Mouse (Mus musculus): Measurements from ENCODE around the gene Mycn. TPM values are rescaled to one million over a fixed set of nuclear protein-coding genes. Genes with fewer than 3 reads are reported as not detected.

Gene Mycn
- 10 to 100 TPM; 11.7 to 14.5 TPM for total RNA-seq (2021)

- intact Hi-C loops (cut with DNase I) = loop anchor here (1.0 to 10.0 kb wide), 7 partner anchors 177 to 619 kb away; no protein-coding TSS in a partner anchor
- peak; percentile 82 to 83 for DNase-seq
These were observed at the start of gene Mycn for GRCm38 (mm10) chr12:12941661-12942363. Gene Mycn (minus strand): TSS chr12:12941914.

DNA sequence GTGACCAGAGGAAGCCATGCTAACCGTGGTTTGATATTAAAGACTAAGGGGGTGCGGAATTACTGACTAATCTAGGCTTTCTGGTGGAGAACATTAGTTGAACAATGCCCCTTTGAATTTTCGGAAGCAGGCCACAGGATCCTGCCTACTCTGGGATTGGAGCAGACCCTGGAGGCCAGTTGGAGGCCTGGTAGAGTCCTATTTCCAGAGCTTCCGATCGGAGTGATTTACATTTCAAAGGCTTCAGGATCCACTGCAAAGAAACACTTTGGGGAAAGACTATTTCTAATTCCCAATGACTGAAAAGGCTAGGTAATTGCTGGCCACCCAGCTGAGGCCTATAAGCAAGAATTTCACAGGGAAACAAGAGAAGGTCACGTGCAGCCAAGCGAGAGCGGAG, 45.7 kb upstream of the Mycn start:
- intact Hi-C loops (cut with DNase I) = no loop called here
- DNase-seq = no peak

DNA sequence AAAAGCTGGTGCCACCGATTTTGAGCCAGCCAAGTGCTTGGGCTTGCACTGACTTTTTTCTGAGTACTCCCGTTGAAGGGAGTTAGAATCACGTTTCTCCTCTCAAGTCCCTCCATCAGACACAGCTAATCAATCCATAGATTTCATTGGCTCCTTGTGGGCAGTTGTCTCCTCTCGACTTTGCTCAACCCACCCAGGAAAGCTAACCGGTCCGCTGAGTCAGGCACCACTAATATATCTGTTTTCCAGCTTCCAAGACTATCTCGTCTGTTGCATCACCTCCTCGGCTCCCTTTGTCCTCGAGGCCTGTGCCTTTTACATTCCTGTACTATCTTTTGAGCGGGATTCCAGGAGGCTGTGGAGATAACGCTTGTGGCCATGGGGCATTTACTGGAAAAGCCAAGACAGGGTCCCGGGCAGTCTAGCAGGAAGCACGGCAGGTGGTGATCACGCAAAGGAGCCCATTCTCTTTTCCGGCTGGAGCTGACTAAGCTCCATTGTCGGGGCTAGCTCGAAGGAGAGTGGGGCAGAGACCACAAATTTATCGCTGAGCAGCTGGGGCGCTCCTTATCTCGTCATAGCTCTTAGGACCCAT, 45.0 kb upstream of the Mycn start:
- DNase-seq = no peak
- intact Hi-C loops (cut with DNase I) = no loop called here

GRCm38 (mm10) chr12:12983032-12983431, 41.3 kb upstream of the Mycn start:
- intact Hi-C loops (cut with DNase I) = no loop called here
- no peak for DNase-seq

GRCm38 (mm10) chr12:12975397-12975796, 33.7 kb upstream of the Mycn start:
- peak; percentile 34 to 46 for DNase-seq
- intact Hi-C loops (cut with DNase I) = loop anchor here (10.0 kb wide), 1 partner anchor 139 kb away; no protein-coding TSS in a partner anchor

GRCm38 (mm10) chr12:12972756-12973435, 31.2 kb upstream of the Mycn start:
- intact Hi-C loops (cut with DNase I) = loop anchor here (10.0 kb wide), 1 partner anchor 142 kb away; no protein-coding TSS in a partner anchor
- DNase-seq = peak; percentile 42 to 43

DNA sequence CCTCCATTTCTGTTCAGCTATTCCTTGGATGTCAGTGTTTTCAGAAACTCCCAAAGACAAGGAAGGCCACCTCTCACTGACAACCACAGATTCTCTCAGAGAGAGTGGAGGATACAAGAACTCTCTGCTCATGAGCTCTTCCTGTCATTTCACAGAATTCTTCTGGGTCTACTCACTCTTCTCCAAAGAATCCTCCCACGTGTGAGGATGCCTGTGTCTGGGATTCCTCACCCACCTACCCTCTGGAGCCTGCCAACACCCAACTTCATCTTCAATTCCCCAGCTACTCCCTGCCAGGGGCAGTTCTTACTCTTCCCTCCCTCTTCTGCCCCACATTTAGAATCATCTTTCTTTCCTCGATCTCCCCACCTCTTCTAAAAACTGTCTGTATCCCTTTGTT, 26.2 kb upstream of the Mycn start:
- no peak for DNase-seq
- intact Hi-C loops (cut with DNase I) = no loop called here

DNA sequence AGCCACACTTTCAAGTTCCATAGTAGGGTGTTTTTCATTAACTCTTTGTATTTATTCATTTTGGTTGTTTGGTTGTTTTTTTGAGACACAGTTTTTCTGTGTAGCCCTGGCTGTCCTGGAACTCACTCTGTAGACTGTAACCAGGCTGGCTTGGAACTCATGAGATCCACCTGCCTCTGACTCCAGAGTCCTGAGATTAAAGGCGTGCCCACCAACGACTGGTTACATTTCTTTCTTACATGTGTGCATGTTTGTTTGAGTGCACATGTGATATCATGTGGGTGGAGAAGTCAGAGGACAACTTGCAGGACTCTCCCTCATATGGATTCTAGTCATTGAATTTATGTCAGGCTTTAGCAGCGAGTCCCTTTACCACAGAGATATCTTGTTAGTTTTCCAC, 23.1 kb upstream of the Mycn start:
- intact Hi-C loops (cut with DNase I) = no loop called here
- DNase-seq = no peak

DNA sequence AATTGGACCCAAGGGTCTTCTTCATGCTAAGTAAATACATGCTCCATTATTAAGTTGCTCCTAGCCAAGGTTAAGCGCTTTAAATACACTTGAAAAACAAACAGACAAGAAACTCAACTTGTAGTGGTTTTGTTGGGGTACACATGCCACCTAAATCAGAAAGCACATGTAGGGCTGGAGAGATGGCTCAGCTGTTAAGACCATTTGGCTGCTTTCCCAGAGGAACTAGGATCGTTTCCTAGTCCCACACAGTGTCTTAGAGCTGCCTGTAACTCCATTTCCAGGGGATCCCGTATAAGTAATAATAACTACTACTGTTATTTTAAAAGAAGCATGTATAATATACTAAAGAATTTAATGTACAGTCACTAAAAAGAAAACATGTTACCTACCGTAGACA, 5.9 kb upstream of the Mycn start:
- peak; percentile 14 to 34 for DNase-seq
- intact Hi-C loops (cut with DNase I) = loop anchor here (10.0 kb wide), 1 partner anchor 197 kb away; no protein-coding TSS in a partner anchor

GRCm38 (mm10) chr12:12943288-12943687, 1.6 kb upstream of the Mycn start:
- intact Hi-C loops (cut with DNase I) = loop anchor here (2.0 to 10.0 kb wide), 3 partner anchors 202 to 620 kb away; no protein-coding TSS in a partner anchor
- no peak for DNase-seq

GRCm38 (mm10) chr12:12942364-12943050, 793 bp upstream of the Mycn start:
- peak; percentile 91 to 92 for DNase-seq
- intact Hi-C loops (cut with DNase I) = loop anchor here (1.0 to 10.0 kb wide), 6 partner anchors 202 to 620 kb away; no protein-coding TSS in a partner anchor

GRCm38 (mm10) chr12:12941129-12941504, 597 bp downstream of the Mycn start:
- DNase-seq = peak; percentile 29 to 30
- intact Hi-C loops (cut with DNase I) = loop anchor here (2.0 to 10.0 kb wide), 3 partner anchors 178 to 504 kb away; no protein-coding TSS in a partner anchor

GRCm38 (mm10) chr12:12940466-12941128, 1.1 kb downstream of the Mycn start:
- peak; percentile 24 to 39 for DNase-seq
- intact Hi-C loops (cut with DNase I) = loop anchor here (2.0 to 10.0 kb wide), 3 partner anchors 178 to 503 kb away; no protein-coding TSS in a partner anchor

- DNase-seq = peak; percentile 38 to 49
- intact Hi-C loops (cut with DNase I) = loop anchor here (2.0 to 10.0 kb wide), 6 partner anchors 35 to 503 kb away; no protein-coding TSS in a partner anchor
These were observed 1.9 kb downstream of the Mycn start for GRCm38 (mm10) chr12:12939581-12940465.

DNA sequence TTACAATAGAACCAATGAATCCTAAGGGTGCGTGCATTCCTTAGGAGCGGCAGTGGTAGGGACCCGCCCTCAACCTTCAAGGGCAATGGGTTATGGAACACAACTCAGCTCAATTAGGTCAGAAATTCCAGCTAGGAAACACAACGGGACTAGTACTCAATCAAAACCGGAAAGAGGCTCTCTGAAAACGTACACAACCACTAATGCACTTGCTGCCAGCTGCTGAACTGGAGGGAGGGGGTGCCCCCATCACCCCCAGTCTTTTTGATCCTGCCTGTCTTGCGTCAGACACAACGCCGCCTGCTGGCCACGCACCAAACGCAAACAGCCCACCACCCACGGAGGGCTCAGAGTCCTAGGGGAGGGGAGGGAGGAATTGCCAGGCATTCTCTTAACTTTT, 2.9 kb downstream of the Mycn start:
- DNase-seq = peak; percentile 73 to 76
- intact Hi-C loops (cut with DNase I) = loop anchor here (2.0 to 5.0 kb wide), 3 partner anchors 34 to 258 kb away; no protein-coding TSS in a partner anchor

- peak; percentile 88 for DNase-seq
- intact Hi-C loops (cut with DNase I) = loop anchor here (2.0 to 5.0 kb wide), 3 partner anchors 34 to 258 kb away; no protein-coding TSS in a partner anchor
These were observed 3.4 kb downstream of the Mycn start for GRCm38 (mm10) chr12:12938361-12938760.

DNA sequence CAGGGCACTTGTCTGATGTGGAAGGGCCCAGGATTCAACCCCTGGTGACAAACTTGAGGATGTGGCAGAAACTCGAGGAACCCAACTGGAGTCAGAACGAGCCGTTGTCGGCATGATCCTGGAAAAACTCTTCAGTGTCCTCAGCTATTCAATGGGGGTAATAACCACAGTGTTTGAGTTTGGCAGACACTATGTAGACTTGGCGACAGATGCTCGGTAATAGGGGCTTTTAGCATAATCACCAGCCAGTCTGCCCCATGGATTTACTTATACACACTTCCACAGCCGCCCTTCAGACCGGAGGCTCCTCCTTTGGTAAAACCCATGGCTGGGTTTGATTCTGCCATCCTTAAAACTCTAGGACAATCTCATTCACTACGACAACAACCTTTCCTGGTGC, 4.0 kb downstream of the Mycn start:
- DNase-seq = peak in 1 of 2 experiments; percentile 3
- intact Hi-C loops (cut with DNase I) = loop anchor here (2.0 to 5.0 kb wide), 3 partner anchors 33 to 257 kb away; no protein-coding TSS in a partner anchor

GRCm38 (mm10) chr12:12937088-12937487, 4.6 kb downstream of the Mycn start:
- DNase-seq = no peak
- intact Hi-C loops (cut with DNase I) = loop anchor here (5.0 kb wide), 1 partner anchor 155 kb away; no protein-coding TSS in a partner anchor

DNA sequence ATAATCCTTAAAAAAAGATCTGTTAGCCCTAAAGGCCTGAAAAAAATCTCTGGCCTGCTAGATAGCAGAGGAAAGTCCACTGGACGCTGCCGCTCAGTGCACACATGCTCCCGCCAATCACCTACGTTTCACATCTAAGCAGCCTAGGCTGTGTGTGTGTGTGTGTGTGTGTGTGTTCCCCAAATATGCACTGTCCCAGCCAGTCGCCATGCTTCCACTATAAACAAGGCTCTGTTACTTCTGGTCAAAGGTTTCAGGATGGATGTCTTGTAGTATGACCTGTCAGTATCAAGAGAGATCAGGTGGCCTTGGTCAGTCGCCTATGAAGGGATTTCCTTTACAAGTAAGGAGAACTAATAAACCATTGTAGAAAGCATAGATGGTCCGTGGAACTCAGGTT, 9.5 kb downstream of the Mycn start:
- intact Hi-C loops (cut with DNase I) = no loop called here
- DNase-seq = no peak
